Mouse (Mus musculus) lung, postnatal 4 days (tissue): Measurements from ENCODE around the gene Qrich1.

Experiments used
- DNase-seq, 2 experiments: peaks; one replicate each; pipeline ENCODE4 v3.0.0; 2021

Gene Qrich1

GRCm38 (mm10) chr9:108493246-108493645 is 23.4 kb upstream of the Qrich1 start:
- peak in 1 of 2 experiments; percentile 15 for DNase-seq

GRCm38 (mm10) chr9:108494146-108494825 is 22.3 kb upstream of the Qrich1 start:
- DNase-seq: peak in 1 of 2 experiments; percentile 16

- DNase-seq: peak in 1 of 2 experiments; percentile 23
Measured at GRCm38 (mm10) chr9:108494905-108495304, 21.7 kb upstream of the Qrich1 start.

- DNase-seq: no peak
Measured at GRCm38 (mm10) chr9:108499231-108499630, 17.4 kb upstream of the Qrich1 start.

- no peak for DNase-seq
Measured at GRCm38 (mm10) chr9:108499943-108500342, 16.7 kb upstream of the Qrich1 start.

GRCm38 (mm10) chr9:108506901-108507300 is 9.7 kb upstream of the Qrich1 start:
- DNase-seq: no peak

- DNase-seq: peak; percentile 95 to 97
Measured at GRCm38 (mm10) chr9:108507619-108508434, 8.8 kb upstream of the Qrich1 start, which contains the start of gene Qars. Gene Qars, plus strand, starts transcription at chr9:108507706.

- DNase-seq: no peak
Measured at GRCm38 (mm10) chr9:108508776-108509175, 7.8 kb upstream of the Qrich1 start.

- DNase-seq: peak; percentile 87 to 92
Measured at GRCm38 (mm10) chr9:108517253-108517930, 786 bp downstream of the Qrich1 start.

GRCm38 (mm10) chr9:108517931-108518332 is 1.3 kb downstream of the Qrich1 start:
- DNase-seq: no peak

GRCm38 (mm10) chr9:108521604-108522003 is 5.0 kb downstream of the Qrich1 start:
- no peak for DNase-seq

GRCm38 (mm10) chr9:108523341-108523740 is 6.7 kb downstream of the Qrich1 start:
- DNase-seq: no peak

GRCm38 (mm10) chr9:108525400-108525799 is 8.8 kb downstream of the Qrich1 start:
- no peak for DNase-seq

- no peak for DNase-seq
Measured at GRCm38 (mm10) chr9:108530954-108531353, 14.3 kb downstream of the Qrich1 start.

- no peak for DNase-seq
Measured at GRCm38 (mm10) chr9:108531496-108531895, 14.9 kb downstream of the Qrich1 start.

GRCm38 (mm10) chr9:108540846-108541245 is 24.2 kb downstream of the Qrich1 start:
- DNase-seq: no peak

GRCm38 (mm10) chr9:108545986-108546385 is 29.4 kb downstream of the Qrich1 start:
- no peak for DNase-seq

GRCm38 (mm10) chr9:108546875-108547274 is 30.3 kb downstream of the Qrich1 start:
- DNase-seq: no peak

GRCm38 (mm10) chr9:108559169-108559568 is 42.6 kb downstream of the Qrich1 start:
- DNase-seq: no peak

- peak; percentile 96 to 98 for DNase-seq
Measured at GRCm38 (mm10) chr9:108560227-108560841, 43.7 kb downstream of the Qrich1 start, which contains the start of gene Impdh2. Gene Impdh2, plus strand, starts transcription at chr9:108560286.

- DNase-seq: no peak
Measured at GRCm38 (mm10) chr9:108563671-108564070, 47.1 kb downstream of the Qrich1 start.

- no peak for DNase-seq
Measured at GRCm38 (mm10) chr9:108564131-108564530, 47.5 kb downstream of the Qrich1 start.
